Mouse (Mus musculus) spleen, postnatal 4 days (tissue): ENCODE results near the gene Dagla.

Experiments used
- DNase-seq, 2 experiments: peaks; one replicate each; pipeline ENCODE4 v3.0.0; 2022; ENCODE audit warnings: low spot score in 2 of 2

Gene Dagla

GRCm38 (mm10) chr19:10279668-10280067 lies 25.0 kb downstream of the Dagla start:
- DNase-seq: no peak

- DNase-seq: no peak
Observed at GRCm38 (mm10) chr19:10278669-10279324, 25.9 kb downstream of the Dagla start.

DNA sequence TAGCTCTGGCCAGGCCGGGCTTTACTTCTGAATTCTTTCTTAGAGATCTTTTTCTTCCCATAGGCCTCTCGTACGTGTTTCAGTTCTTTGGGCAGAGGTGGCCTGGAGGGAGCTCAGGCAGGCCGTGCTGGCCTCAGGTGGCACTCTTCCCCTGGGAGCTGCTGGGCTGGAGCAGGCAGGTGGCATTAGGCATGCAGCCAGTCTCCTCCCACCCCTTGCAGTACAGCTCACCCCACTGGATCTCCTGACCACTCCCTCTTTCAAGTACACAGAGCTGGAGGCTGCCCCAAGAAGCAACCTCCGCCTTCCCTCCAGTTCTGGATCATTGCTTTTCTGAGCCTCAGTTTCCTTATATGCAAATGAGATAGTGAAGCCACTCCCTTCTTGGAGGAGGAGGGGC lies 26.9 kb downstream of the Dagla start:
- no peak for DNase-seq

GRCm38 (mm10) chr19:10277331-10277730 lies 27.3 kb downstream of the Dagla start:
- no peak for DNase-seq

GRCm38 (mm10) chr19:10276483-10277144 lies 28.1 kb downstream of the Dagla start:
- DNase-seq: no peak

DNA sequence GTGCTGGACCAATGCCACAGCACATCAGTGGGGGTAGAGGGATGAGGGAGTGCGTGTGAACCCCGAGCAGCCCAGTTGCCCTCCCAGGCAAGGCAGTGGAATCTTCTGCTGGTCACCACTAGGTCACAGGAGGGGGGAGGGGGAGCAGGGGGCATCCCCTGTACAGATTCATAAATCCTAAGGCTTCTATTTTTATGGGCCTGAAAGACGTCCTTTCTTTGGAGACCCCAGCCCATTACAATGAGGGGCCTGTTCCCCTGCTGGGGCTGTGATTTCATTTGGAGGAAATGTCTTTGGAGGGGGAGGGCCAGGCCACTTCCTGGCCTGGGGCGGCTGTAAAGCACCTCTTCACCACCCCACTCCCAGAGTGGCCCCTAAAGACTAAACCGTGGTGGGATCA lies 30.6 kb downstream of the Dagla start:
- no peak for DNase-seq

DNA sequence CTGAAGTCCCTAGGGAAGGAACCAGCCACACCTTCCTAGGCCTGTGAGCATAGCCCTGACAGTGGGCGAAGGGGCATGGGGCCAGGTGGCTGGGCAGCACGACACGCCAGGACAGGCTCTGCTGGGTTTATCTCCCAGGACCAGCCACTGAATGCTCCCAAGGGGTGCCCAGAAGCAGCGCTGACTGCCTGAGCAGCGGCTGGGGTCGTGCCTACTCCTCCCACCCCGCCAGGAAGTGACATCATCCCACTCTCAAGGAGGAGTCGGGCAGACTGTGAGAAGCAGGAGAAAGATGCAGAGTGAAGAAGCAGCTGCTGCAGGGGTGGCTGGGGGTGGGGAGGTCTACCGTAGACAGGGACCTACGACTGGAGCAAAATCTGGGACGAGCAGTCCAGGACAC lies 31.9 kb downstream of the Dagla start:
- no peak for DNase-seq

GRCm38 (mm10) chr19:10271592-10271991 lies 33.1 kb downstream of the Dagla start:
- no peak for DNase-seq

DNA sequence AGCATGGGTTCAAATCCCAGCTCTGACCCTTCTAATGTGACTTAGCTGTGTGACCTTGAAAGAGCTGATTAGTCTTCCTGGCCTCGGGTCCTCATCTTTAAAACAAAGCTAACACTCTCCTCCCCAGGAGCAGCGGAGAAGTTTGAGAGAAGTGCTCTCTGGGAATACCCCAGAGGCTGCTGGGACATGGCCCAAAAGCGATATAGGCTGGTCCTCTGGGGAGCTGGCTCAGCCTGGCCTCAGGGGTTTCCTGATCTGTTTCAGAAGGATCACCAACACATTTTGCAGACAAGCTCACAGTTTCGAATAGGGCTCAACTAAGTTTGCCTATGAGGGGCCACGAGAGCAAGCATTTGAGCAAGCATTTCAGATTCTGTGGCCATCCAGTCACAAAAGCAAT lies 34.3 kb downstream of the Dagla start:
- DNase-seq: no peak

- DNase-seq: no peak
Observed at GRCm38 (mm10) chr19:10268851-10269250, 35.8 kb downstream of the Dagla start.

DNA sequence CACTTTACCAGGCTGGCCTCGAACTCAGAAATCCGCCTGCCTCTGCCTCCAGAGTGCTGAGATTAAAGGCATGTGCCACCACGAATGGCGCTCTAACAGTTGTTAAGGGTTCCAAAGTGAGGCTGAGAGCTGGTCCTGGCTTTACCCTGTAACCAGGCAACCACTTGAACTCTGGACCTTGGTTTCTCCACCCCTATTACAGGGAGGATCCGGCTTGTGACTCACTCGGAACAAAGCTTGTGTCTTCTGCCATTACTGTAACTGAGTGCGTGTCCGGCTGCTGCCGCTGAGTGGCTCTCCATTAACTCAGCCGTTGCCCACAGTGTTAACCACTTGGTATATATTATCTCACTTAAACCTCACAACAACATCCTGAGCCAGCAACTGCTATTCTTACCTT lies 36.7 kb downstream of the Dagla start:
- no peak for DNase-seq

- no peak for DNase-seq
Observed at GRCm38 (mm10) chr19:10267057-10267456, 37.6 kb downstream of the Dagla start.

DNA sequence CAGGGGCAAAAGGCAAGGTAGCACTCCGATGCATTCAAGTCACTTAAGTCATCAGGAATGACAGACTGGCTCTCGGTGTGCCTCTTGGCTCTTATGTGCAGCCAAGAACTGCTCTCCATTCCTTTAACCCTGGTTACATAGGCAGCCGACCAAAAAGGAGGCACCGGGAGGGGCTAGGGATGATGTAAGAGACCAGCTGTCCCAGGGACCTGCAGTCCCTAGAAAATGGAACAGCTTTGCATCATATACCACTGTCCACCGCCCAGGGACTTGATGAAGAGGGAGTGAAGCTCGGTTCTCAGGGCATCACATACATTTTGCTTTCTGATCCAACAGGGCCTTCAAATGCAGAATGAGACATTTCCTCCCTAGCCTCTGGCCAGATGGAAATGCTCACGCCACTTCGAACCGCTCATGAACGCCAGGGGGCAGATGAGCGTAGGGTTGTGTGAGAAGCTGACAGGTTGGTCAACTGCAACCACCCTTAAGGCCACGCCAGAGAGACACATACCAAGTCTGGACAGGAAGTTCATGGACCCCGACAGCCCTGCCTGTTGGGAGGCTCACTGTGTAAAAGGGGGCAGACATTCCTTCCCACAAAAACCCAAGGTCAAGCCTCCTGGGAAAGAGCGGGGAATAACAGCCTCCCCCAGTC lies 38.4 kb downstream of the Dagla start:
- peak; percentile 57 to 79 for DNase-seq

DNA sequence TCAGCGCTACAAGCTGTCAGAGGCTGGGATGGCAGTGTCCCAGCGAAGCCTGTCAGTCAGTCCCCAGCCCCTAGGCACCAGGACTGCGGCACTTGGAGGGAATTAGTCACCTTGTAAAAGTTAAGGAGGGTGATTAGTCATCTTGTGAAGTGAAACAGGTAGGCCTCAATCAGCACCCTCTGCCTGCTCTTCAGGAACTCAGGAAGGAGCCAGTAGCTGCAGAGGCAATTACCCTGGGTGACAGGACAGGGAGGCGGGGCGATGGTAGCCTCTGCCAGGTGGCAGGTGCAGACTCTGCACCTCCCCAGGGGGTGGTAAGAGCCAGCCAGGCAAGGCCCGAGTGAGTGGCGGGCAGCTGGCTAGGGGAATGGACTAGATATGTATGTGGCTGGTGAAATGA lies 43.3 kb downstream of the Dagla start:
- no peak for DNase-seq

DNA sequence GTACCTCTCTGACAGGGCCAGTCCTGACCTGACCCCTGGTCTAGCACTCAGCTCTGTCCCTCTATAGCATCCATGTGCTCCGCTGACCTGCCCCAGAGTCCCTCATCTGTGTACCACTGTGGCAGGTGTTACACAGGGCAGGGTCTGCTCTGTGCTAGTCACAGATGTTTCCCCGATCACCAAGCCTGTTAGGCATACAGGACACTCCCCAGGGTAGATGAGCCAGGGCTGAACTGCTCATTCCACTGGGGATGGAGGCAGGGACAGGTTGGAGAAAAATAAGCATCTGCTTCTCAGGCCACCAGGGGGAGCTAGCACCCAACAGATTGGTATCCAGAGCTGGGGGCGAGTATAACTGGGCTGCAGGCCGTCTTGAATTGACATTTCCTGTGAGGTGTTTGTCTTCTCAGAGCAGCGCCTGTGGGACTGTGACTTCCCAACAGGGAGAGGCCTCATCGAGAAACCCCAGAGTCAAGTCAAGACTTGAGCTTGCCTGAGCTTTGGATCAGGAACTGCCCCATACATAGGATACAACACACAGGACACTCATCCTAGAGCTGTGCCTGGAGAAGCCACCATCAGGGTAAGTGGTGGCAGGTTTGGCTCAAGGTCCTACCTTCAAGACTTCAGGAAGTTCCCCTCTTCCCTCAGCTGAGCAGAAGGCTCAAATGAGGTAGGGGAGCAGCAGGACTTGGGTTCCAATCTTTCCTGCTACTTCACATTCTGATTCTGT lies 46.2 kb downstream of the Dagla start:
- peak; percentile 63 to 86 for DNase-seq

GRCm38 (mm10) chr19:10248128-10248527 lies 56.5 kb downstream of the Dagla start:
- DNase-seq: no peak

DNA sequence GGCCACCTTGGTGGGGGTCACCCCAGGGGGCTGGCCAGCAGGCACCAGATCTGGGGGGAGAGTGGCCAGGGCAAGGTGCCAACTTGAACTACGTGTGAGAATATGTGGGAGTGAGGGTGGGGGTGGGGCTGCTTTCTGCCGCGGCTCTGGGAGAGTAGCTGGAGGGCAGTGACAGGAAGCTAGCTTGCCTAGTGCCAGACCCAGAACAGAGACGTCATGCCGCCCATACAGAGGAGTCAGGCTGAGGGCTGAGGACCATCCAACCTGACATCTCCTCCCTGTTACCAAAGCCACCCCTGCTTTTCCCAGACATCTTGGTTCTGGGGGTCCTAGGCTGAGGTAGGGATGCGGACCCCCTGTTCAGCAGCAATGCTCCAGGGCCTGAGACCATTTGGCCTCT lies 57.5 kb downstream of the Dagla start:
- no peak for DNase-seq

DNA sequence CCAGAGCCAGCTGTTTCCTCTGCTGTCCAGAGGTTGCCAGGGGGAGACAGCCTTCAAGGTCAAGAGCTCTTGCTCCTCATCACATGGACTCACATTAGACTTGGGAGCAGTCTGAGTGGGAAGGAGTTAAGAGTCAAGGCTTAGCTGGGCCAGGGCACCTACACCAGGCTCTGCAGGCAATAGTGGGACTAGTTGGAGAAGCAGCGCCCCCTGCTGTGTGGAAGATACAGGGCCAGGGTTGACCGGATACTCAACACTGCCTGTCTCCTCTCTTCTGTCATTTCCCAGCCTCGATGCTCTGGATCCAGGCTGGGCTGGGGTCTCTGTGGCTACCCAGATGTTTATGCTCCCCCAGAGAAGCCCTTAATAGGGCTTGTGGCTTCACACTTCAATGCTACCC lies 60.5 kb downstream of the Dagla start:
- peak; percentile 35 to 80 for DNase-seq

- DNase-seq: no peak
Observed at GRCm38 (mm10) chr19:10242916-10243315, 61.8 kb downstream of the Dagla start.

- peak; percentile 72 to 91 for DNase-seq
Observed at GRCm38 (mm10) chr19:10240654-10241305, 63.9 kb downstream of the Dagla start, which contains the start of gene Myrf. Gene Myrf, minus strand, starts transcription at chr19:10240748.

DNA sequence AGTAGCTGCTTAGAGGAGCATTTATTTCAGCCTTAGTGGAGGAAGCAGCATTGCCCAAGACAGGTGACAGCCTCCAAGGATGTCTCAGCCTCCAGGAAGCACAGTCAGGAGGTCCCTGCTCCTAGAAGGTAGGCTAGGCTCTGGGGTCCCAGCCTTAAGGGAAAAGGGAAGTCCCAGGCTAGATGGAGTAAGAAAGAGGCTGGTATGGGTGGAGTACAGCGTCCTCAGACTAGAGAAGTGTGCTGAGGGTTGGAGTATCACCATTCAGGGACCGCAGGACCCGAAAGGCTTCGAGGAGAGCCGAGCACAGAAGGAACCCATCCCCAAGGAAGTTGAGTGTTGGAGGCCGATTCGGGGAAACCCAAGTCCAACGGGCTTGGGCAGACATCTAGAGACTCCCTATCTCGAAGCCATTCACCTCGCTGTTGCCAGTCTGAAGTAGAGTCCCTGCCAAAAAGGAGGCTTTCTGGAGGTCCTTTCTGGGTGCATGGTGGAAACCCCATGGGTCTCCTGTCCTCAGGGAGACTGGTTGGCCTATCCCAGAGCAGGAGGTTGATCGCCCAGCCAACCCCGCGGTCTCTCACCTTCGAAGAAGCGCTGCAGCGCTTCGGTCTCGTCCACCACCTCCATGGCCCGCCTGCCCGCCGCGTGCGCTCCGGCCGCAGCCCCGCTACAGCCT lies 64.6 kb downstream of the Dagla start:
- no peak for DNase-seq
